1 mouse cellular context compared by ENCODE assay signal in the genomic region with DNA sequence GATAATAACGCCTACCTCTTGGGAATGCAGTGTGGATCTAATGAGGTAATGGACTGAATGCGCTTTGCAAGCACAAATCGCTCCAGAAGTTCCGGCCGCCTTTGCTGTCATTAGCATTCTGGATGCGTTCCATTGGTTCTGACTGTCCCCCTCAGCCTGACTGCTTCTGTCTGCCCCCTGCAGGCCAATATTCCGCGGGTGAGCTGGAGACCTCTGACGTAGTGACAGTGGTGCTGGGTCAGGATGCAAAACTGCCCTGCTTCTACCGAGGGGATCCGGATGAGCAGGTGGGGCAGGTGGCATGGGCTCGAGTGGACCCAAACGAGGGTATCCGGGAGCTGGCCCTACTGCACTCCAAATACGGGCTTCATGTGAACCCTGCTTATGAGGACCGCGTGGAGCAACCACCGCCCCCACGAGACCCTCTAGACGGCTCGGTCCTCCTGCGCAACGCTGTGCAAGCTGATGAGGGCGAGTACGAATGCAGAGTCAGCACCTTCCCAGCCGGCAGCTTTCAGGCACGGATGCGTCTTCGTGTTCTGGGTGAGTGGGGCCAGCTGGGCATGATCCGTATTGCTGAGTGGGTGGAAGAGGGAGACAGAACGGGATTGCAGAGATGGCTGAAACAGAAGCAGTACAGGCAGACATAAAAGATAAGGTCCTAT.
TF ChIP-seq lines count a peak whose summit lies in the region.

No protein-coding gene starts in this region.

TF ChIP-seq in myocyte, 11 proteins besides CTCF, POLR2A, EP300 and RAD21 (continued from another document):
- TF ChIP-seq E2F4 (IDR thresholded peaks at IDR 0.05; ENCODE audit: insufficient read depth): no peak
- TF ChIP-seq USF1 (IDR thresholded peaks at IDR 0.05; ENCODE audit: low read depth): no peak
- TF ChIP-seq TCF12 (IDR thresholded peaks at IDR 0.05; ENCODE audit: insufficient read depth, poor library complexity, severe bottlenecking): no peak
TF ChIP-seq in myocyte: peak in this region for 0.
